Mouse (Mus musculus) left cerebral cortex, postnatal 10 days (tissue): ENCODE results near the gene Sez6l. TPM values are rescaled to one million over a fixed set of nuclear protein-coding genes. Genes with fewer than 3 reads are reported as not detected.
A peak's percentile ranks its signal among the peaks of the same experiment; 100 is the strongest.

Experiments used
- DNase-seq, 2 experiments: peaks; one replicate each; pipeline ENCODE4 v3.0.0; 2021 to 2022; ENCODE audit warnings: low spot score in 2 of 2, mixed read lengths in 1 of 2; ENCODE audit errors: extremely low spot score in 1 of 2
- intact Hi-C: fragments of 180-260 bp; cut with DNase I; formaldehyde crosslinking; loops from one replicate; pipeline ENCODE4 v1.15.1; 2025
- total RNA-seq, 2 experiments: library from RNA; stranded (reverse); gene quantifications; 2 replicates each; pipeline ENCODE4 v1.2.3; 2021

The Sez6l gene
- total RNA-seq, 2 experiments from 2014 or later: 158 to 163 TPM

- DNase-seq: no peak
- intact Hi-C loops: no loop called here
Measured at GRCm38 (mm10) chr5:112518773-112519172, 58.2 kb downstream of the Sez6l start.

GRCm38 (mm10) chr5:112517454-112517853 is 59.5 kb downstream of the Sez6l start:
- intact Hi-C loops: no loop called here

GRCm38 (mm10) chr5:112516527-112516926 is 60.5 kb downstream of the Sez6l start:
- no peak for DNase-seq
- intact Hi-C loops: no loop called here

More at GRCm38 (mm10) chr5:112517454-112517853, 59.5 kb downstream of the Sez6l start:
- no peak for DNase-seq

DNA sequence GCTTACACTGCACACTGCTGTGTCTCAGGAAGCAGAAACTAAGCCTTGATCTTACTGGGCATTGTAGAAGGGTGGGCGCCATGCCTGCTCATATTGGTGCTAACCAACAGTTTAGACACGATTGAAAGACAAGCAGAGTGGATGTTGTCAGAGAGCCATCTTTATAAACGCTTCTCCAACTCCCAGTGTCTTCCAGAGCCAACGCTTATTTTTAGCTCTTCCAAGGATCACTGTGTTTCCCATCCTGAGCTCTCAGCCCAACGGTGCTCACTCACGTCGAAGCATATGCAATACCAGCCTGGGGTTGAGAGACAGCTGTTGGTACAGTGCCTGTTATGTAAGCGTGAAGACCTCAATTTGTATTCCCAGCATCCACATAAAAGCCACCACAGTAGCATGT is 66.6 kb downstream of the Sez6l start:
- DNase-seq: peak in 1 of 2 experiments; percentile 51
- intact Hi-C loops: no loop called here

- intact Hi-C loops: no loop called here
- no peak for DNase-seq
Measured at GRCm38 (mm10) chr5:112509916-112510315, 67.1 kb downstream of the Sez6l start.

GRCm38 (mm10) chr5:112505595-112505994 is 71.4 kb downstream of the Sez6l start:
- intact Hi-C loops: no loop called here
- peak; percentile 55 to 77 for DNase-seq

- intact Hi-C loops: no loop called here
- DNase-seq: no peak
Measured at GRCm38 (mm10) chr5:112501384-112501783, 75.6 kb downstream of the Sez6l start.

DNA sequence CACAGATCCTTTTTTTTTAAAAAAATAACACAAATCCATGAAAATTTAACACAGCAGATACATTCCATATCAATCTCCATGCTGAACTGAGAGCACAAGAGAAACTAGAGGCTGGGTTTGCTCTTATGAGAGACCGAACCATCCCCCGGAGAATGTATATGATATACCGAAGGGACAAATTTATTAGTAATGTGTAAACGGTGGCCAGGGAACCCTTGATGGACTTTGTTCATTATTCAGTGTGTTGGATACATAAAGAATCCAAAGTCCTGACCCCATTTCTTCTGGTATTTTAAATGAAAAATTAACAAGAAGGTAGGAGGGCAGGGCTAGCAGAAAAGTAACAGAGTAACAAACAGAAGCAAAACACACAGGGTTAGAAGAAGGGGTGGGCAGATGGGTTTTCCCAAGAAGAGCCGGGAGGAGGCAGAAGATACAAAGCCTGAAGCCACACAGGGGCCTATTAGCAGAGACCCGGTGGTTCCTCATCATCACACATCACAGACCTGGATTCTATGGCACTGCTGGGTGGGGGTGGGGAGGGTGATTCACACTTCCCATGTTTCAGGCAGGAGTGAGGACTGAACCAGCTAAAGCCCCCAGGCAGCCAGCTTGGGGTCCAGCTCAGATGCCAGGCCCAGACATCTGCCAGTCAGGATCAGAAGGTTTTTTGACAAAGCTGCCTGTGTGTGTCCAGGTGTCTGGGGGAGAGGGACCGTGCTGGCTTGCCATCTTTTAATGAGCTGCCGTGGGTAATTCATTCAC is 76.9 kb downstream of the Sez6l start:
- no peak for DNase-seq
- intact Hi-C loops: no loop called here

GRCm38 (mm10) chr5:112498921-112499917 is 77.8 kb downstream of the Sez6l start:
- DNase-seq: no peak
- intact Hi-C loops: no loop called here

- DNase-seq: no peak
- intact Hi-C loops: no loop called here
Measured at GRCm38 (mm10) chr5:112496753-112497369, 80.1 kb downstream of the Sez6l start.

DNA sequence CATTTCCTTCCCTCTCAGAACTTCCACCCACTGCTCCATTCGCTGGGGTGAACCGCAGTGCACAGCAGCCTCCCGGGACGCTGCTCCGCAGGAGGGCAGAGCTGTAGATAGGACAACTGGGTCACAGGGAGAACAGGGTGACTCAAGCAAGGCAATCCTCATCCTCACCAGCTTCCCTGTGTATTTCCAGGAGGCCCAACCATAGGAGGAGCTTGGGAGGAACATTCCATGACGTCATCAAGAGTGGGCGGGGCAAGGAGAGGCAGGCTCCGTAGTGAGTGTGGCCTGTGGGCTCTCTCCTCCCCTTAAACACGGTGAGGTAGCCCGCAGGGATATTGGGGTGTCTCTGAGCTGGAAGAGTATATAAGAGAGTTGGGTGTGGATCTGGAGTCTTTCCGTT is 83.5 kb downstream of the Sez6l start:
- intact Hi-C loops: no loop called here
- DNase-seq: peak in 1 of 2 experiments; percentile 69

DNA sequence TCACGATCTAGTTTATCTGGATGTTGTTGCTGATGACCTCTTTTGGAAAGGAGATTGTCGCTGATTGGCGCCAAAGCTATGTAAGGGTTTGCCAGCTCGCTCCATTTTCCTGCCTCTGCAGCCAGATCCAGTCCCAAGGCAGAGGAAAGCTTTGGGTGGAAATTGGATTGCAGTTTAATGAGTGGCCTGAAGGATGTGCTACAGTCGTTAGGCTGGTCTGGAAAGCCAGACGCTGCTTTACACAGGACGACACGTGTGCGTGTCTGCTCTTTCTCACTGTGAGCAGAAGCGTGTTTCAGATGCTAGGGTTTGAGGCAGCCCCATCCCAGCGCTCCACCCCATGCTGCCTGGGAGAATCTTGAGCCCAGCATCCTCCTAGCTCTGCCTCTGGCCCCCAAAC is 85.5 kb downstream of the Sez6l start:
- DNase-seq: no peak

GRCm38 (mm10) chr5:112488101-112488776 is 88.7 kb downstream of the Sez6l start:
- no peak for DNase-seq
- intact Hi-C loops: no loop called here

More for the DNA sequence above, 85.5 kb downstream of the Sez6l start:
- intact Hi-C loops: no loop called here

DNA sequence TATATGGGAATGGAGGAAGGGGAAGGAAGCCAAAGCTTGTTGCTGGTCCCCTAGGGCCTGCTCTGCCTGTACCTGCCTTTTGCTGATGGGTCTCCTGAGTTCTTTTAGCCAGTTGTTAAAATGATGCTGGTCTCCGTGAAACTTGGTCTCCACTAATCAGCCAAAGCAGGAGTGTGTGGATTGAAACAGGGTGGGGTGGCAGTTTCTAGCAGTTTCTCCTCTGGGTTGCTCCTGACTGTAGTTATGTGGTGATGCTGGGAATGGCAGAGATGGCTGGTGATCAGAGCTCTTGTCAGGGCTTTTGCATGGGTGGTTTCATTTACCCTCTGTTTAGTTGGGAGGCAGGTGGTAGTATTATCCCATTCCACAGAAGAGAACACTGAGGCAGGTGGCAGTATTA is 89.5 kb downstream of the Sez6l start:
- DNase-seq: no peak
- intact Hi-C loops: no loop called here

DNA sequence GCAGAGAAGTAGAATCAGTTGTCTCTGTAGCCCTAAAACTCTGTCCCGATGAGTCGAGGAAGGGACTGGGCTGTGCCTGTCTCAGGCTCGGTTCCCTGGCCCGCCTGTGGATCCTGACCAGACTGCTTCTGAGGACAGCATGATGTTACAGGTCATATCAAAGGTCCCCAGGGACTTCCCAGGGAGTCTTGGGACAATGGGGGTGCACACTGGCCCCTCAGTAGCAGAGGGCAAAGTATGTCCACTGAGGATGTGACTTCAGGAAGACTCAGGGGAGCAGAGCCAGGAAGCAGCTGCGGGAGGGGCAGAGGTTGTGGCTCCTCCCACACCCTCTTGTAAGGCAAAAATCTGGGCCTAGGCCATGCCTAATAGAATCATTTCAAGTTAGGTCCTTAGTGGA is 90.6 kb downstream of the Sez6l start:
- DNase-seq: no peak
- intact Hi-C loops: no loop called here

GRCm38 (mm10) chr5:112484924-112485715 is 91.9 kb downstream of the Sez6l start:
- no peak for DNase-seq
- intact Hi-C loops: no loop called here

DNA sequence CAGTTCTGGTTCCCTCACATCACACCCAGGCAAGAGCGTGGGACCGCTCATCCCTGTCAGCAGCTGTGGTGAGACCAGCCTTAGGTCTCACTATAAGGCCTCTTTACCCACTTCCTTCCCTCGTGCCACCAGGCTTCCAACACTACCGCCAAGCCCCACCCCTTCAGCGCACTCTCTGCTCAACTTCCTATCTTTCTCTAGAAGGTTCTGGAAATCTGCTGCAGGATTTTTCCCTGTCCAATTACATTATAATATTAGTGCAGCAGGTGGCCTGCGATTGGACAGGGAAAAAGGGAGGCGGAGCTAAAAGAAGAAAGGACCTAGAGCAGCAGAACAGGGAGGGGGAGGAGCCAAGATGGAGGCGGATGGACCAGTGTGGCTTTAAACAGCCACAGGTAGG is 94.0 kb downstream of the Sez6l start:
- intact Hi-C loops: no loop called here
- no peak for DNase-seq

DNA sequence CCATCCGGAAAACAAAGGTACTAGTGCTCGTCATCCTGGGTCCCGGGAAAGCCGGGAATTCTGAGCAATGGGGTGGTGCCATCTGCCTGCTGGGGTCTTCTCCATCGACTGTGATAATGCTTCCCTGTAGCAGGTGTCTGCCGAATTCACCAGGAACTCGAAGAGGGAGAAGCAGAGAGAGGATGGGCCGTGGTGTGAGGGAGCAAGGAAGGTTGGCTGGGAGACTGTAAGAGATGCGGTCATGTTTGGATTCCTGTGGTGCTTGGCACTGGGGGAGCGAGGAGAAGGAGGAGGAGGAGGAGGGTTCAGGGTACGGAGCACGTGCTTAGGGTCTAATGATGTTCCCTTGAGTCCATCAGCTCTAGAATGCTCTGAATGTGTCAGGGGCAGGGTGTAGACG is 94.4 kb downstream of the Sez6l start:
- intact Hi-C loops: no loop called here
- no peak for DNase-seq
